Mouse (Mus musculus) midbrain, embryonic 15.5 days (tissue): Measurements from ENCODE around the gene Cyp46a1. TPM values are rescaled to one million over a fixed set of nuclear protein-coding genes. Genes with fewer than 3 reads are reported as not detected.

Experiments
- ATAC-seq: fragments of 200-750 bp; cut with Nextera tagmentation; replicated peaks from 2 replicates; pipeline ENCODE4 v1.8.0; 2017; ENCODE audit warnings: moderate TSS enrichment
- H3K27ac ChIP-seq: fragments of 300-500 bp; sonication (generic); 2 replicates; pipeline ENCODE4 v1.5.1; 2015; ENCODE audit warnings: mild to moderate bottlenecking, inconsistent platforms
- H3K27me3 ChIP-seq: fragments of 300-500 bp; sonication (generic); replicated peaks from 2 replicates; pipeline ENCODE4 v1.6.1; 2015; ENCODE audit warnings: inconsistent platforms
- H3K36me3 ChIP-seq: fragments of 300-500 bp; sonication (generic); replicated peaks from 2 replicates; pipeline ENCODE4 v1.6.1; 2015; ENCODE audit warnings: inconsistent platforms
- H3K4me1 ChIP-seq: fragments of 300-500 bp; sonication (generic); 2 replicates; pipeline ENCODE4 v1.6.1; 2015; ENCODE audit warnings: inconsistent platforms
- H3K4me2 ChIP-seq: fragments of 300-500 bp; sonication (generic); 2 replicates; pipeline ENCODE4 v1.6.1; 2015; ENCODE audit warnings: inconsistent platforms, mild to moderate bottlenecking, moderate library complexity
- H3K4me3 ChIP-seq: fragments of 300-500 bp; sonication (generic); 2 replicates; pipeline ENCODE4 v1.5.1; 2015; ENCODE audit warnings: mild to moderate bottlenecking, inconsistent platforms
- H3K9ac ChIP-seq: fragments of 300-500 bp; sonication (generic); 2 replicates; pipeline ENCODE4 v1.6.1; 2015; ENCODE audit warnings: mild to moderate bottlenecking, inconsistent platforms
- H3K9me3 ChIP-seq: fragments of 300-500 bp; sonication (generic); 2 replicates; pipeline ENCODE4 v1.6.1; 2016; ENCODE audit warnings: inconsistent platforms
- WGBS: fragments of 180-500 bp; shearing (Covaris S2); methylation state at CpG from one replicate; pipeline ENCODE4 v1.1.7; 2015; ENCODE audit warnings: mixed read lengths; 5-methylcytosine and 5-hydroxymethylcytosine counted together
- polyA plus RNA-seq: library from polyadenylated mRNA; unstranded; fragments of >200 nt; fragmentation: Nextera tagmentation; extraction: Ambion mirVana; gene quantifications from 2 replicates; pipeline ENCODE4 v1.2.1, GENCODE M21; 2015

Gene Cyp46a1
- polyA plus RNA-seq, 1 experiment from 2014 or later = 24.9 TPM

DNA sequence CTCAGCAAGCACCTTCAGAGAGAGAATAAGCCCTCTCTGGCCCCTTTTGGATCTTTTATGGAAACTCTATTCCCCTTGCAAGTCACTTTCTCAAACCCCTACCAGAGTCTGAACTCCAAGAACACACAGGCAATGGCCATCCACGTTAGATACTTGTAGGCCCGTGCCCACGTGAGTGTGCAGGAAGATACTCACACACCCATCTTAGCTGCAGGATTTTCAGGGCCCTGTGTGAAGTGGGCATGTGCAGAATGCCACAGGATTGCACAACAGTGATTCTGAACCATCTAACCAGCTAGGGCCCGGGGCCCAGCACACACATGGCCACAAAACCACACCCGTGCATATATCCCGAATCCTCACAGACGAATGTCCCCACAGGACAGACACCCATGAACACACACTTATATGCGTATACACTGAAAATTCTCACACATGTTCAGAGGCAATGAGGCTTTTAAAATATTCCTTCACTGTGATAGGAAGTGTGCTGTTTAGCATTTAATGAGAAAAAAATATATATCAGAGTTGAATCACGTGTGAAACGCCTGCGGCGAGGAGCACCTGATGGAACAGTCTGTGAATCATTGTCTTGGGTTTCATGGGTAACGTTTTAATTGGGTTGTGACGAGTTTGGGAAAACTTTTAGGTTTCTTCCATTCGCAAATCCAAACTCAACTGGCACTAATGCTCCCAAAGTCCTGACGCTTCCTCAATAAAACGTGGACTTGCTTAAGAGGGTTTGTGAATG is 60.5 kb downstream of the Cyp46a1 start:
- Histone ChIP-seq H3K36me3 (no peaks in the 10 kb centered on the region), H3K27ac (peak overlapping the region; percentile 78), H3K4me1 (peaks cover 35% of the 10 kb centered on the region), H3K4me2 (no peak overlapping the region), H3K9me3 (no peaks in the 10 kb centered on the region), H3K4me3 (no peak overlapping the region), H3K9ac (no peak overlapping the region), H3K27me3 (no peaks in the 10 kb centered on the region)
- WGBS = 85% methylated on average over 17 of the region's 17 CpGs
- ATAC-seq = no peak

DNA sequence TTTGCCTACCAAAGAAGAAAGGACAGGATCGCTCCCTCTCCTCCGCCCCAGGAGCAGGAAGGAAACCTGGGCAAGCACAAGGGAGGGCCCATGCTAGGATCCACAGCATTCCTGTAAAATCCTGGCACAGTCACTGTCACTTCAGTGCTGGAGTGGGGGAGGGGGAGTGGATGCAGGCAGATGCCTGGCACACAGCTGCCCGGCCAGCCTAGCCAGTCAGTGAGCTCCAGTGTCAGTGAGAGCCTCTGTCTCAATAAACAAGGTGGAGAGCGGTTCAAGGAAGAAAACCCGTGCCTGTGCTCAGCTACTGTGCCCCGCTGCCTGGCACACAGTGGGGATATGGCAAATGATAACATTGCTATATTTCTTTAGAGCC is 61.1 kb downstream of the Cyp46a1 start:
- H3K9ac ChIP-seq = no peak overlapping the region
- H3K36me3 ChIP-seq = no peaks in the 10 kb centered on the region
- no peak for ATAC-seq
- H3K9me3 ChIP-seq = no peaks in the 10 kb centered on the region
- H3K27me3 ChIP-seq = no peaks in the 10 kb centered on the region
- H3K4me3 ChIP-seq = no peak overlapping the region
- 67% methylated on average over 6 of the region's 6 CpGs for WGBS
- H3K4me2 ChIP-seq = no peak overlapping the region
- peak overlapping the region; percentile 78 for H3K27ac ChIP-seq
- H3K4me1 ChIP-seq = peaks cover 35% of the 10 kb centered on the region

DNA sequence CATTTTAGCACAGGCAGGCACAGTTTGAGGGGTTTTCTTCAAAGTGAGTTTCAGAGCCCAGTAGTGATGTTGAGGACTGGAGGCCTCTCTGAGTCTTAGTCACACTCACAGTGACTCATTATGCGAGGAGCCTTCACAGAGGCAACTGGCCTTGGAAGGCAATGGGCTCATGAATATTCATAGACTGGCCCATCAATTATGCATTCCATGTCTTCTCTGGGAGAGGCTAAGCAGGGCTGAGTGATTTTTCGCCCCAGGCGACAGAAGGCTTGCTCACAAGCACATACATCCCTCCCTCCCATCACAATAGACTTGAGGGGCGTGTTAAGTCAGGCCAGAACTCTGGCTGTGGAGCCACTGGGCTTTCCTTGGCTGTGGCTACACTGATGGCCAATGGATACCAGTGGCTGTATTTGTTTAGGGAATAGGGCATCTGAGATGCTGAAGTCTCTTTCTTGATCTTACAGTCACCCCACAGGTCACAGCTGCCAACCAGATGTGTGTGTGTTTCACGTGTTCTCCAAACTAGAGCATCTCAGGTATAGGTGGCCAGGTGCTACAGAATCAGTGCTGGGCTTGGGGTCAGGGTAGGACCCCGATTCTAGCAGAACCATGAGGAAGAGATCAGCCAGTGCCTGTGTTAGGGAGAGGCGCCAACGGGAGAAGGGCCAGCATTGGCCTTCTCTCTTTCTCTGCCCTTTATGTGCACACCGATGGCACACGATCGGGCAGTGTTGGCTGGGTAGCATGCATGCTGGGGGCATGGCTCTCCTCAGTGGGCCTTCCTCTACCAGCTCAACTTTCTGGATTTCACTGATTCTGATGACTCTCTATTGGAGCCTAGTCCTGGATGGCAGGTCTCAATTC is 62.1 kb downstream of the Cyp46a1 start:
- Histone ChIP-seq H3K36me3 (no peaks in the 10 kb centered on the region), H3K4me3 (no peak overlapping the region), H3K27ac (peak overlapping the region; percentile 78), H3K27me3 (no peaks in the 10 kb centered on the region), H3K9me3 (no peaks in the 10 kb centered on the region), H3K9ac (no peak overlapping the region), H3K4me1 (peaks cover 35% of the 10 kb centered on the region), H3K4me2 (no peak overlapping the region)
- 37% methylated on average over 11 of the region's 11 CpGs for WGBS
- peak; percentile 94 for ATAC-seq

- Histone ChIP-seq H3K9me3 (no peaks in the 10 kb centered on the region), H3K4me3 (no peak overlapping the region), H3K9ac (no peak overlapping the region), H3K27ac (no peak overlapping the region), H3K4me1 (peaks cover 28% of the 10 kb centered on the region), H3K36me3 (no peaks in the 10 kb centered on the region), H3K4me2 (no peak overlapping the region), H3K27me3 (no peaks in the 10 kb centered on the region)
- 93% methylated on average over 7 of the region's 7 CpGs for WGBS
- ATAC-seq = no peak
Measured at GRCm38 (mm10) chr12:108398681-108399080, 64.5 kb downstream of the Cyp46a1 start.

DNA sequence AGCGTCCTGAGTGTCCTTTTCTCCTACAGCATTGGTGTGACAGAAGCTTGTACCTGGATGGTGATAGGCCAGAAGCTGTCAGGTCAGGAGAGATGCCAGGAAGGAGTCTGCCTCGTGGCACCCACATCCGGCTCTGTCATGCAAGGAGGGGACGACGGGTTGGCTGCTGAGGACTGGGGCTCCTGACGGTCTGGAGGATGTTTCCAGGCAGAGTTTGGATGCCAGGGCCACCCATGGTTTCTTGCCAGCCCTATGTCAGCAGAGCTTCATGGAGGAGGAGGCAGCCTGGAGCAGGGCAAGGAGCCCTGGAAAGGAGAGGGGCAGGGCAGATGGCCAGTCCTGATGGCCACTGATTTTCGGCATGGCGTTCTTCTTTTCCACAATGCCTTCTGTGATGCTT is 65.0 kb downstream of the Cyp46a1 start:
- Histone ChIP-seq H3K27me3 (no peaks in the 10 kb centered on the region), H3K36me3 (no peaks in the 10 kb centered on the region), H3K4me1 (peaks cover 30% of the 10 kb centered on the region), H3K4me2 (no peak overlapping the region), H3K4me3 (no peak overlapping the region), H3K27ac (no peak overlapping the region), H3K9ac (no peak overlapping the region), H3K9me3 (no peaks in the 10 kb centered on the region)
- WGBS = 92% methylated on average over 8 of the region's 8 CpGs
- ATAC-seq = no peak

DNA sequence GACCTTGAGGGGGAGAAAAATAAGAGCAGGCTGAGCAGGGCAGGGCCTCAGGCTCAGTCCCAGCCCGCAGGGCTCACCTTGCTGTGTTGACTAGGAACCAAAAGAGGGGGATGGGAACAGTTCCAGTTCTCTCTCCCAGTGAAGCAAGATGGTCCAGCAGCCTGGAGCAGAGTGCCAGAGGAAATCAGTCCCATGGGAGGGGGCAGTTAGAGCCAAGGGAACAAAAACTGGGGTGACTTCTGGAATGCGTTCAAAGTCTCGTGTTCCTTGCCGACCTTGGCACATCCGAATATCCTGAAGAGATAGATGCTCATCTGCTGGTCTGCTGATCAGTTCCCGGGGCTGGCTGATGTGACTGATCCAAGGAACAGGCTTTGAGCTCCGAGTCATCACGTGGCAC is 66.8 kb downstream of the Cyp46a1 start:
- H3K9ac ChIP-seq = no peak overlapping the region
- H3K27me3 ChIP-seq = no peaks in the 10 kb centered on the region
- H3K4me1 ChIP-seq = peaks cover 24% of the 10 kb centered on the region
- 82% methylated on average over 8 of the region's 8 CpGs for WGBS
- no peak for ATAC-seq
- H3K4me3 ChIP-seq = no peak overlapping the region
- no peaks in the 10 kb centered on the region for H3K9me3 ChIP-seq
- no peak overlapping the region for H3K27ac ChIP-seq
- H3K36me3 ChIP-seq = no peaks in the 10 kb centered on the region
- no peak overlapping the region for H3K4me2 ChIP-seq

DNA sequence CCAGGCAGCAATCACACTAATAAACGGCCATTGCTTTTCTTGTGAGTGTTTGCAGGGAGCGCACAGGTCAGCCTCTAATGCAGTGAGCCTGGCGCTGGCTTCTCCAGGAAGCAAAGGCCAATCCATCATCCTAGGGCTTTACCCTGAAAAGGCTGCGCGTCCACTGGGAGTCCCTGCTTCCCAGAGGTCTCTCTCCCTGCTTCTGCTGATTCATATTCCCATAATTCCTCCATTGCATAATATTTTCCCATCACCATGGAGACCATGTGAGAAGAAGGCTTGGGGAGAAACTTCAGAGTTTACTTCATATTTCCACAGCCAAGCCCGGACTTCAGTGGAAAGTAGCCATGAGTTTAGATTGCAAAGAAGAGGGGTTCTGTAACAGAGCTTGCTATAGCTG is 69.8 kb downstream of the Cyp46a1 start:
- WGBS = 63% methylated on average over 6 of the region's 6 CpGs
- Histone ChIP-seq H3K4me2 (no peak overlapping the region), H3K4me3 (no peak overlapping the region), H3K36me3 (no peaks in the 10 kb centered on the region), H3K4me1 (peaks cover 7% of the 10 kb centered on the region), H3K27ac (peak overlapping the region; percentile 56), H3K9ac (no peak overlapping the region), H3K27me3 (no peaks in the 10 kb centered on the region), H3K9me3 (no peaks in the 10 kb centered on the region)
- no peak for ATAC-seq

DNA sequence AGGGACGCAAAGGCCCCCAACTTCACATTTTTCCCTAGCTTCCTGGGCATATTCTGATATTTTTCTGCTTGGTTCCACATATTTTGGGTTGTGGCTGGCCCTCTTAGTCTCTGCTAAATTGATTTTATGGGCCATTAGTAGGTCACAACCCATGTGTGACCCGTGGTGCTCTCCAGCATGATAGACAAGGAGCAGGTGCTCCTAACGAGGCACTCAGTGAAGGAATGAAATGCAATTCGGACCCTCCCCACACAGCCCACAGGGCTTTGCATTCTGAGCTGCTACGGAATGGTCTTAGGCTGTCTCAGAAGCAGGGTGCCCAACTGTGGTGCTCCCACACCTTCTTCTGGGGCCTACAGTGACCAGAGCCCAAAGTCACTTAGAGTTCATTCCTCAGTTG is 74.9 kb downstream of the Cyp46a1 start:
- Histone ChIP-seq H3K9me3 (no peaks in the 10 kb centered on the region), H3K27me3 (no peaks in the 10 kb centered on the region), H3K9ac (no peak overlapping the region), H3K4me1 (peaks cover 12% of the 10 kb centered on the region), H3K36me3 (no peaks in the 10 kb centered on the region), H3K27ac (no peak overlapping the region), H3K4me2 (no peak overlapping the region), H3K4me3 (no peak overlapping the region)
- 64% methylated on average over 5 of the region's 5 CpGs for WGBS
- no peak for ATAC-seq

DNA sequence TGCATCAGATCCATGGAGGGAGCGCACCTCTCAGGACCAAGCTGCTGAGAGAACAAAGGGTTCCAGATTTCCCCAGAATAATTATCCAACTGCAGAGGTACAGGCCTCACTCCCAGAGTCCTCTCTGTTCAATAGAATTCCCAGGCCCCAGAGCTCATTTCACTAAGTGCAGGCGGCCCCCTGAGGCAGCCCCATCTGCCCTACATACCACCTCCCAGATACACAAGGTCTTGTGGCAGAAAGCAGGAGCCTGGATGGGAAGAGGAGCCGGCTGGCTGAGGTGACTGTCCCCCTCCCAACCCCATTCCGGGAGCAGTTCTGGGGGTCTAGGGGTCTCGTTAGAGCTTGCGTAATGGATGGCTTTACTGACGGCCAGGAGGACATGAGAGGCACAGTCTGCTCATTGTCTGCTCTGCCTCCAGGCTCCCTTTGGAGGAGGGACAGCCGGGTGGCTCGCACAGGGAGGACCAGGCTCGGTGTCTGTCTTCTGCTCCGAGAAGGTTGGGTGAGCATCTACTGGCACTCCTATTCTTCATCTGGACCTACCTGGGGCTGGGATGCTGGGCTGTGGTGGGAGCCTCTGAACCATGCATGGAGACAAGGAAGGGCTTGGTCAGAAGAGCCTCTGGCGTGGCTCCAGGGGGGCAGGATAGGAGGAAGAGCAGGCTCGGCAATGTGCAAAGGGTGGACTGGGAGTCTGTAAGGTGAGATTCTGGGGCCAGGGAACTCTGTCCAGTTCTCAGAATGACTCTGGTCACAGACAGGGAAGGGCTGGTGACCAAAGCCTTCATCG is 76.4 kb downstream of the Cyp46a1 start:
- Histone ChIP-seq H3K36me3 (no peaks in the 10 kb centered on the region), H3K9me3 (no peaks in the 10 kb centered on the region), H3K27ac (peak overlapping the region; percentile 8), H3K4me3 (no peak overlapping the region), H3K4me2 (no peak overlapping the region), H3K27me3 (no peaks in the 10 kb centered on the region), H3K4me1 (0 out of 2 replicates have a peak, but pooled peaks cover 8% of the 10 kb centered on the region), H3K9ac (no peak overlapping the region)
- WGBS = 54% methylated on average over 14 of the region's 14 CpGs
- no peak; the same call in 1 of the 2 replicates for ATAC-seq

Other genes with a start within 250 kb of the Cyp46a1 start
- gene Setd3, start 155.1 kb upstream of the Cyp46a1 start, polyA plus RNA-seq = 88.0 and 95.0 TPM in 2 replicates
- gene Ccnk, start 154.8 kb upstream of the Cyp46a1 start, polyA plus RNA-seq = 2.4 and 3.7 TPM in 2 replicates
- gene Ccdc85c, start 59.0 kb upstream of the Cyp46a1 start, polyA plus RNA-seq = 15.3 and 15.8 TPM in 2 replicates
- 2.7 and 2.8 TPM in 2 replicates for gene Hhipl1, start 28.1 kb upstream of the Cyp46a1 start, polyA plus RNA-seq
- gene Eml1, start 36.6 kb downstream of the Cyp46a1 start, polyA plus RNA-seq = 52.9 and 61.3 TPM in 2 replicates
- gene Evl, start 220.3 kb downstream of the Cyp46a1 start, polyA plus RNA-seq = 291 and 297 TPM in 2 replicates